Mouse (Mus musculus) heart, postnatal 0 days (tissue): ENCODE data around the gene Mbd4.

Experiments used
- CTCF ChIP-seq: IDR thresholded peaks from 2 replicates; pipeline ENCODE4 v1.5.1; 2016; ENCODE audit warnings: antibody characterized with exemption, control low read depth, low read depth
- EP300 ChIP-seq: IDR thresholded peaks from 2 replicates; pipeline ENCODE4 v1.6.1; 2016; ENCODE audit warnings: antibody characterized with exemption, low read depth

- TF ChIP-seq CTCF (no peak), EP300 (no peak)
These were observed 24.1 kb upstream of the Mbd4 start for GRCm38 (mm10) chr6:115877239-115877638.
